Mouse (Mus musculus): ENCODE data around the gene Atp5j2. TPM values are rescaled to one million over a fixed set of nuclear protein-coding genes. Genes with fewer than 3 reads are reported as not detected.
"Not testable (repeated sequence)": the region's sequence is repeated elsewhere in the genome, so short reads cannot be mapped to it uniquely, and the experiment has no call there.

Gene Atp5j2
- polyA plus RNA-seq, 1 experiment from 2014 or later: 603 TPM

- Histone ChIP-seq H3K27me3 (no peaks in the 10 kb centered on the region), H3K9me3 (no peaks in the 10 kb centered on the region), H3K9ac (replicated peaks) (no peak overlapping the region), H3K36me3 (peaks cover 41% of the 10 kb centered on the region), H3K4me3 (no peak overlapping the region), H3K4me2 (replicated peaks) (no peak overlapping the region), H3K4me1 (no peaks in the 10 kb centered on the region), H3K27ac (replicated peaks) (no peak overlapping the region)
- WGBS: 70% methylated on average over 4 of the region's 4 CpGs
- ATAC-seq (replicated peaks): no peak
These were observed 22.8 kb upstream of the Atp5j2 start for GRCm38 (mm10) chr5:145214679-145215078.

GRCm38 (mm10) chr5:145213505-145213904 is 21.6 kb upstream of the Atp5j2 start:
- Histone ChIP-seq H3K4me2 (replicated peaks) (no peak overlapping the region), H3K36me3 (peaks cover 32% of the 10 kb centered on the region), H3K27me3 (no peaks in the 10 kb centered on the region), H3K9ac (replicated peaks) (no peak overlapping the region), H3K4me1 (no peaks in the 10 kb centered on the region), H3K9me3 (no peaks in the 10 kb centered on the region), H3K4me3 (no peak overlapping the region), H3K27ac (replicated peaks) (no peak overlapping the region)
- no peak for ATAC-seq (replicated peaks)
- 93% methylated on average over 3 of the region's 3 CpGs for WGBS

GRCm38 (mm10) chr5:145212216-145212615 is 20.4 kb upstream of the Atp5j2 start:
- Histone ChIP-seq H3K9ac (replicated peaks) (no peak overlapping the region), H3K27ac (replicated peaks) (no peak overlapping the region), H3K4me1 (no peaks in the 10 kb centered on the region), H3K4me2 (replicated peaks) (no peak overlapping the region), H3K9me3 (no peaks in the 10 kb centered on the region), H3K4me3 (no peak overlapping the region), H3K27me3 (no peaks in the 10 kb centered on the region), H3K36me3 (peaks cover 27% of the 10 kb centered on the region)
- 95% methylated on average over 4 of the region's 4 CpGs for WGBS
- ATAC-seq (replicated peaks): no peak

GRCm38 (mm10) chr5:145211340-145211739 is 19.5 kb upstream of the Atp5j2 start:
- ATAC-seq (replicated peaks): no peak
- WGBS: 93% methylated on average over 4 of the region's 4 CpGs
- H3K27ac ChIP-seq (replicated peaks): no peak overlapping the region
- no peak overlapping the region for H3K4me3 ChIP-seq
- no peaks in the 10 kb centered on the region for H3K9me3 ChIP-seq
- peaks cover 27% of the 10 kb centered on the region for H3K36me3 ChIP-seq
- H3K4me1 ChIP-seq: no peaks in the 10 kb centered on the region
- H3K4me2 ChIP-seq (replicated peaks): no peak overlapping the region
- H3K9ac ChIP-seq (replicated peaks): no peak overlapping the region
- H3K27me3 ChIP-seq: no peaks in the 10 kb centered on the region

- H3K27me3 ChIP-seq; H3K9me3 ChIP-seq; H3K4me2 ChIP-seq (replicated peaks); H3K9ac ChIP-seq (replicated peaks); ATAC-seq (replicated peaks); H3K27ac ChIP-seq (replicated peaks); H3K4me3 ChIP-seq: not testable (repeated sequence)
- 51% methylated on average over 11 of the region's 11 CpGs for WGBS
- peaks cover 16% of the 10 kb centered on the region for H3K36me3 ChIP-seq
- peaks cover 16% of the 10 kb centered on the region for H3K4me1 ChIP-seq
These were observed 16.5 kb upstream of the Atp5j2 start for GRCm38 (mm10) chr5:145208391-145208790.

GRCm38 (mm10) chr5:145207954-145208353 is 16.1 kb upstream of the Atp5j2 start:
- peaks cover 13% of the 10 kb centered on the region for H3K36me3 ChIP-seq
- no peak overlapping the region for H3K4me2 ChIP-seq (replicated peaks)
- no peak overlapping the region for H3K9ac ChIP-seq (replicated peaks)
- 89% methylated on average over 6 of the region's 6 CpGs for WGBS
- H3K27me3 ChIP-seq: no peaks in the 10 kb centered on the region
- H3K9me3 ChIP-seq: no peaks in the 10 kb centered on the region
- H3K27ac ChIP-seq (replicated peaks): no peak overlapping the region
- no peak for ATAC-seq (replicated peaks)
- H3K4me3 ChIP-seq: no peak overlapping the region
- peaks cover 16% of the 10 kb centered on the region for H3K4me1 ChIP-seq

GRCm38 (mm10) chr5:145207385-145207784 is 15.5 kb upstream of the Atp5j2 start:
- 97% methylated on average over 6 of the region's 6 CpGs for WGBS
- Histone ChIP-seq H3K27me3 (no peaks in the 10 kb centered on the region), H3K4me3 (no peak overlapping the region), H3K9ac (replicated peaks) (no peak overlapping the region), H3K27ac (replicated peaks) (no peak overlapping the region), H3K4me2 (replicated peaks) (no peak overlapping the region), H3K36me3 (peaks cover 13% of the 10 kb centered on the region), H3K9me3 (no peaks in the 10 kb centered on the region), H3K4me1 (peaks cover 16% of the 10 kb centered on the region)
- ATAC-seq (replicated peaks): no peak

GRCm38 (mm10) chr5:145205041-145205440 is 13.2 kb upstream of the Atp5j2 start:
- no peaks in the 10 kb centered on the region for H3K9me3 ChIP-seq
- H3K4me1 ChIP-seq: peaks cover 28% of the 10 kb centered on the region
- no peaks in the 10 kb centered on the region for H3K27me3 ChIP-seq
- no peak for ATAC-seq (replicated peaks)
- no peak overlapping the region for H3K27ac ChIP-seq (replicated peaks)
- 26% methylated on average over 9 of the region's 9 CpGs for WGBS
- H3K36me3 ChIP-seq: no peaks in the 10 kb centered on the region; the same call in 1 of the 2 replicates
- H3K4me3 ChIP-seq: peak overlapping the region; percentile 67
- H3K4me2 ChIP-seq (replicated peaks): peak overlapping the region; percentile 64
- H3K9ac ChIP-seq (replicated peaks): peak overlapping the region; percentile 63

GRCm38 (mm10) chr5:145203936-145204691 is 12.3 kb upstream of the Atp5j2 start, which contains the start of gene Zkscan5:
TSS of gene Zkscan5 (plus strand) at chr5:145204562.
- Histone ChIP-seq H3K27ac (replicated peaks) (peak within 1 kb of the TSS; percentile 94), H3K27me3 (no peaks in the 10 kb centered on the region), H3K9ac (replicated peaks) (peak within 1 kb of the TSS; percentile 63), H3K4me2 (replicated peaks) (peak within 1 kb of the TSS; percentile 64), H3K4me1 (peaks cover 34% of the 10 kb centered on the region), H3K4me3 (peak within 1 kb of the TSS; percentile 67), H3K36me3 (no peaks in the 10 kb centered on the region; the same call in 1 of the 2 replicates), H3K9me3 (no peaks in the 10 kb centered on the region)
- WGBS: under 1% methylated on average over 22 of the region's 22 CpGs
- peak; percentile 96 for ATAC-seq (replicated peaks)

GRCm38 (mm10) chr5:145202446-145202845 is 10.6 kb upstream of the Atp5j2 start:
- no peak for ATAC-seq (replicated peaks)
- H3K9me3 ChIP-seq: no peaks in the 10 kb centered on the region
- H3K4me2 ChIP-seq (replicated peaks): no peak overlapping the region
- no peak overlapping the region for H3K9ac ChIP-seq (replicated peaks)
- peaks cover 34% of the 10 kb centered on the region for H3K4me1 ChIP-seq
- H3K27me3 ChIP-seq: no peaks in the 10 kb centered on the region
- H3K27ac ChIP-seq (replicated peaks): no peak overlapping the region
- WGBS: 54% methylated on average over 3 of the region's 3 CpGs
- H3K4me3 ChIP-seq: no peak overlapping the region
- H3K36me3 ChIP-seq: peaks cover 4% of the 10 kb centered on the region; the same call in 1 of the 2 replicates

GRCm38 (mm10) chr5:145201321-145201991 is 9.6 kb upstream of the Atp5j2 start, which contains the start of gene Zkscan14:
TSS of gene Zkscan14 (minus strand) at chr5:145201868.
- ATAC-seq (replicated peaks): peak; percentile 7
- Histone ChIP-seq H3K4me1 (peaks cover 34% of the 10 kb centered on the region), H3K4me2 (replicated peaks) (peak within 1 kb of the TSS; percentile 99), H3K36me3 (peaks cover 4% of the 10 kb centered on the region; the same call in 1 of the 2 replicates), H3K9me3 (no peaks in the 10 kb centered on the region), H3K4me3 (peak within 1 kb of the TSS; percentile 60), H3K27ac (replicated peaks) (peak within 1 kb of the TSS; percentile 60), H3K27me3 (no peaks in the 10 kb centered on the region), H3K9ac (replicated peaks) (peak within 1 kb of the TSS; percentile 60)
- 2% methylated on average over 37 of the region's 37 CpGs for WGBS

- H3K4me3 ChIP-seq: peak overlapping the region; percentile 60; the same call in 1 of the 2 replicates
- H3K9me3 ChIP-seq: no peaks in the 10 kb centered on the region
- peak overlapping the region; percentile 60; the same call in 1 of the 2 replicates for H3K9ac ChIP-seq (replicated peaks)
- ATAC-seq (replicated peaks): no peak
- H3K27ac ChIP-seq (replicated peaks): no peak overlapping the region
- peaks cover 11% of the 10 kb centered on the region for H3K36me3 ChIP-seq
- peaks cover 25% of the 10 kb centered on the region for H3K4me1 ChIP-seq
- H3K4me2 ChIP-seq (replicated peaks): peak overlapping the region; percentile 99
- H3K27me3 ChIP-seq: no peaks in the 10 kb centered on the region
- WGBS: 80% methylated on average over 7 of the region's 7 CpGs
These were observed 8.5 kb upstream of the Atp5j2 start for GRCm38 (mm10) chr5:145200387-145200786.

Data from forebrain, embryonic 15.5 days (tissue).